Mouse (Mus musculus): ENCODE results near the gene Rhod.

Rhod gene

GRCm38 (mm10) chr19:4450666-4451065 lies 11.4 kb upstream of the Rhod start:
- DNase-seq (ENCODE audit: low read depth, low spot score): no peak

GRCm38 (mm10) chr19:4449230-4449629 lies 10.0 kb upstream of the Rhod start:
- no peak for DNase-seq (ENCODE audit: low read depth, low spot score)

GRCm38 (mm10) chr19:4447445-4447844 lies 8.2 kb upstream of the Rhod start:
- DNase-seq (ENCODE audit: low read depth, low spot score): peak; percentile 20

GRCm38 (mm10) chr19:4446661-4447420 lies 7.6 kb upstream of the Rhod start:
- peak; percentile 57 for DNase-seq (ENCODE audit: low read depth, low spot score)

- peak; percentile 32 for DNase-seq (ENCODE audit: low read depth, low spot score)
Observed at GRCm38 (mm10) chr19:4442408-4442807, 3.2 kb upstream of the Rhod start.

GRCm38 (mm10) chr19:4441621-4442161 lies 2.5 kb upstream of the Rhod start:
- no peak for DNase-seq (ENCODE audit: low read depth, low spot score)

- DNase-seq (ENCODE audit: low read depth, low spot score): peak; percentile 21
Observed at GRCm38 (mm10) chr19:4441090-4441591, 1.9 kb upstream of the Rhod start.

GRCm38 (mm10) chr19:4440222-4440621 lies 990 bp upstream of the Rhod start:
- DNase-seq (ENCODE audit: low read depth, low spot score): no peak

GRCm38 (mm10) chr19:4438791-4439160 lies 456 bp downstream of the Rhod start:
- no peak for DNase-seq (ENCODE audit: low read depth, low spot score)

GRCm38 (mm10) chr19:4437886-4438285 lies 1.3 kb downstream of the Rhod start:
- no peak for DNase-seq (ENCODE audit: low read depth, low spot score)

- DNase-seq (ENCODE audit: low read depth, low spot score): no peak
Observed at GRCm38 (mm10) chr19:4436254-4436653, 3.0 kb downstream of the Rhod start.

- no peak for DNase-seq (ENCODE audit: low read depth, low spot score)
Observed at GRCm38 (mm10) chr19:4434999-4435398, 4.2 kb downstream of the Rhod start.

- no peak for DNase-seq (ENCODE audit: low read depth, low spot score)
Observed at GRCm38 (mm10) chr19:4433756-4434155, 5.5 kb downstream of the Rhod start.

GRCm38 (mm10) chr19:4430091-4430620 lies 9.1 kb downstream of the Rhod start:
- DNase-seq (ENCODE audit: low read depth, low spot score): no peak

- DNase-seq (ENCODE audit: low read depth, low spot score): no peak
Observed at GRCm38 (mm10) chr19:4425610-4426366, 13.4 kb downstream of the Rhod start.

GRCm38 (mm10) chr19:4423021-4423420 lies 16.2 kb downstream of the Rhod start:
- no peak for DNase-seq (ENCODE audit: low read depth, low spot score)

- DNase-seq (ENCODE audit: low read depth, low spot score): no peak
Observed at GRCm38 (mm10) chr19:4422581-4422980, 16.7 kb downstream of the Rhod start.

- peak; percentile 35 for DNase-seq (ENCODE audit: low read depth, low spot score)
Observed at GRCm38 (mm10) chr19:4420153-4420910, 18.9 kb downstream of the Rhod start.

- DNase-seq (ENCODE audit: low read depth, low spot score): no peak
Observed at GRCm38 (mm10) chr19:4419711-4420110, 19.5 kb downstream of the Rhod start.

GRCm38 (mm10) chr19:4417713-4418112 lies 21.5 kb downstream of the Rhod start:
- no peak for DNase-seq (ENCODE audit: low read depth, low spot score)

- DNase-seq (ENCODE audit: low read depth, low spot score): peak; percentile 39
Observed at GRCm38 (mm10) chr19:4417183-4417582, 22.0 kb downstream of the Rhod start.

- DNase-seq (ENCODE audit: low read depth, low spot score): no peak
Observed at GRCm38 (mm10) chr19:4414631-4415030, 24.6 kb downstream of the Rhod start.
